Mouse (Mus musculus) stomach, postnatal 0 days (tissue): ENCODE measurements around the gene Carm1. TPM values are rescaled to one million over a fixed set of nuclear protein-coding genes. Genes with fewer than 3 reads are reported as not detected.

Source experiments
- ATAC-seq: fragments of 200-750 bp; cut with Nextera tagmentation; 2 replicates; pipeline ENCODE4 v1.8.0; 2017; ENCODE audit not compliant: low FRiP score, low TSS enrichment
- DNase-seq: peaks from one replicate; pipeline ENCODE4 v3.0.0-alpha.2; 2016; ENCODE audit warnings: low spot score
- H3K27ac ChIP-seq: fragments of 300-500 bp; sonication (generic); replicated peaks from 2 replicates; pipeline ENCODE4 v1.5.1; 2014; ENCODE audit warnings: mild to moderate bottlenecking, control low read depth
- H3K27me3 ChIP-seq: fragments of 300-500 bp; sonication (generic); 2 replicates; pipeline ENCODE4 v1.6.1; 2014; ENCODE audit warnings: low read length; ENCODE audit not compliant: control insufficient read depth, insufficient read depth
- H3K36me3 ChIP-seq: fragments of 300-500 bp; sonication (generic); 2 replicates; pipeline ENCODE4 v1.6.1; 2014; ENCODE audit warnings: low read length, mixed read lengths; ENCODE audit not compliant: control insufficient read depth, insufficient read depth
- H3K4me1 ChIP-seq: fragments of 300-500 bp; sonication (generic); replicated peaks from 2 replicates; pipeline ENCODE4 v1.6.1; 2014; ENCODE audit warnings: antibody characterized with exemption; ENCODE audit not compliant: control insufficient read depth, insufficient read depth
- H3K4me2 ChIP-seq: fragments of 300-500 bp; sonication (generic); replicated peaks from 2 replicates; pipeline ENCODE4 v1.6.1; 2014; ENCODE audit warnings: low read depth, mild to moderate bottlenecking, control low read depth, moderate library complexity
- H3K4me3 ChIP-seq: fragments of 300-500 bp; sonication (generic); 2 replicates; pipeline ENCODE4 v1.5.1; 2014; ENCODE audit warnings: low read depth, low read length, control low read depth
- H3K9ac ChIP-seq: fragments of 300-500 bp; sonication (generic); 2 replicates; pipeline ENCODE4 v1.6.1; 2014; ENCODE audit warnings: mild to moderate bottlenecking, low read length, control low read depth, mixed read lengths
- H3K9me3 ChIP-seq: fragments of 300-500 bp; sonication (generic); 2 replicates; pipeline ENCODE4 v1.6.1; 2016; ENCODE audit warnings: low read length; ENCODE audit not compliant: control insufficient read depth
- CTCF ChIP-seq: IDR thresholded peaks from 2 replicates; pipeline ENCODE4 v1.5.1; 2016; ENCODE audit warnings: antibody characterized with exemption, low read depth, mild to moderate bottlenecking, moderate library complexity
- EP300 ChIP-seq: optimal IDR thresholded peaks from 2 replicates; pipeline ENCODE3; 2016; ENCODE audit warnings: antibody characterized with exemption
- WGBS: fragments of 180-500 bp; shearing (Covaris S2); extraction: QIAGEN DNeasy Blood & Tissue Kit; methylation state at CpG from one replicate; pipeline ENCODE4 v1.1.7; 2014; 5-methylcytosine and 5-hydroxymethylcytosine counted together
- polyA plus RNA-seq: library from polyadenylated mRNA; unstranded; fragments of >200 nt; fragmentation: Nextera tagmentation; extraction: Ambion mirVana; gene quantifications from 2 replicates; pipeline ENCODE4 v1.2.1, GENCODE M21; 2015

Gene Carm1
- polyA plus RNA-seq, 1 experiment from 2014 or later = 12.0 TPM

- H3K4me1 ChIP-seq = no peaks in the 10 kb centered on the region
- no peak overlapping the region for H3K4me3 ChIP-seq
- no peaks in the 10 kb centered on the region for H3K9me3 ChIP-seq
- 88% methylated on average over 1 of the region's 1 CpGs for WGBS
- H3K27ac ChIP-seq = no peak overlapping the region
- H3K36me3 ChIP-seq = peaks cover 29% of the 10 kb centered on the region
- no peaks in the 10 kb centered on the region for H3K27me3 ChIP-seq
- no peak for ATAC-seq
- TF ChIP-seq CTCF (no peak), EP300 (no peak)
- DNase-seq = no peak
- H3K4me2 ChIP-seq = no peak overlapping the region
- no peak overlapping the region for H3K9ac ChIP-seq
These were observed 29.6 kb downstream of the Carm1 start for GRCm38 (mm10) chr9:21576286-21576685.

DNA sequence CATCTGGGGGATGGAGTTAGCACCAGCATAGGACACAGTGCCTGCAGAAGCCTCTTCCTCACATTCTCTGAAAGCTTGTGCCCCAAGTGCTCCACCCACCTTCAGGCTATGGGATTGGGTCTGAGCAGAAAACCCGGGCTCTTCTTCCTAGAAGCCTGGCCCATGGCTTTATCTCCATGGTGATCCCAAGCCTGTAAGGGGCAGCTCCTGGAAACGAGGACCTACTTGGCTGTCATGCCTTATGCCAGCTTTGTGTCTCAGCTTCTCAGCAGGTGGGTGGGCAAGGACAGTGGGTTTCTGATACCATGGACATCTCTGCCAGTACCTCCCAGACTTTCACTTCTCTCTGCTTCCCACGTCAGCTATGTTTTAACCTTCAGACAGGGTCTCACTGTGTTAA lies 31.5 kb downstream of the Carm1 start:
- Histone ChIP-seq H3K27ac (no peak overlapping the region), H3K4me3 (no peak overlapping the region), H3K27me3 (no peaks in the 10 kb centered on the region), H3K4me1 (no peaks in the 10 kb centered on the region), H3K36me3 (peaks cover 20% of the 10 kb centered on the region), H3K4me2 (no peak overlapping the region), H3K9me3 (no peaks in the 10 kb centered on the region), H3K9ac (no peak overlapping the region)
- WGBS = 78% methylated on average over 3 of the region's 3 CpGs
- TF ChIP-seq CTCF (no peak), EP300 (no peak)
- no peak for DNase-seq
- ATAC-seq = no peak

DNA sequence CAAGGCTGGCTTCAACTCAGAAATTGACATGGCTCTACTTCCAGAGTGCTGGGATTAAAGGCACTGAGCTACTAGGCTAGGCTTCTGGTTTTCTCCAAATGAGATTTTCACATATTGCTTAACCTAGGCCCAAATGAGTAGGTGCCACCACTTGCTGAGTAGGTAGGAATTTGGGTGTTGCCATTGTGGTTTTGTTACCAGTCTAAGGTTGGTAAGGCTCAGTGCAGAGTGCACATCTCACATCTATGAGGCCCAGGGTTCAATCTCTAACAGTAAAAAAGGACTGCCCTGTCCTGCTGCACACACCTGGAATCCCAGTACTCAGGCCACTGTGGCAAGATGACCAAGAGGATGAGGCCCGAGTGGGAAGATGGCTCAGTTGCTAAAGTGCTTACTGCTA lies 38.7 kb downstream of the Carm1 start:
- H3K4me2 ChIP-seq = no peak overlapping the region
- TF ChIP-seq EP300 (no peak), CTCF (no peak)
- no peak for DNase-seq
- no peak overlapping the region for H3K9ac ChIP-seq
- no peak for ATAC-seq
- H3K27me3 ChIP-seq = no peaks in the 10 kb centered on the region
- WGBS = 83% methylated on average over 1 of the region's 1 CpGs
- H3K9me3 ChIP-seq = no peaks in the 10 kb centered on the region
- H3K27ac ChIP-seq = no peak overlapping the region
- no peaks in the 10 kb centered on the region for H3K4me1 ChIP-seq
- H3K36me3 ChIP-seq = peaks cover 49% of the 10 kb centered on the region
- no peak overlapping the region for H3K4me3 ChIP-seq

DNA sequence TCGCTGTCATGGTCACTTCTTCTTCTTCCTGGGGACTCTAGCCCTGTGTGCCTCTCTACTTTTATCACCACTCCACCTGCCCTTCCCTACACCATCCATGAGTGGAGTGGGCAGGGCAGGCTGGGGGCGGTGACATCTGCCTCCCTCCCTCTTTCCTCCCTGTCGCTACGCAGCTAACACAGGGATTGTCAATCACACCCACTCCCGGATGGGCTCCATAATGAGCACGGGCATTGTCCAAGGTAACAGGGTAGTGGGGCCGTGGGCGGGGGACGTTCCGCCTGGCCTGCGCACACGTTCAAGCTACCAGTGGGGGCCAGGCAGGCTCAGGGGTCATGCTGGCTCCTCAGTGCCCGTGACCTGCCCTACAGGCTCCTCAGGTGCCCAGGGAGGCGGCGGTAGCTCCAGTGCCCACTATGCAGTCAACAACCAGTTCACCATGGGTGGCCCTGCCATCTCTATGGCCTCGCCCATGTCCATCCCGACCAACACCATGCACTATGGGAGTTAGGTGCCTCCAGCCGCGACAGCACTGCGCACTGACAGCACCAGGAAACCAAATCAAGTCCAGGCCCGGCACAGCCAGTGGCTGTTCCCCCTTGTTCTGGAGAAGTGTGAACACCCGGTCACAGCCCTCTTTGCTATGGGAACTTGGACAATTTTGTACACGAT lies 41.1 kb downstream of the Carm1 start:
- ATAC-seq = no peak
- Histone ChIP-seq H3K36me3 (peaks cover 49% of the 10 kb centered on the region), H3K27me3 (no peaks in the 10 kb centered on the region), H3K9me3 (no peaks in the 10 kb centered on the region), H3K9ac (no peak overlapping the region), H3K27ac (no peak overlapping the region), H3K4me1 (no peaks in the 10 kb centered on the region), H3K4me3 (no peak overlapping the region), H3K4me2 (no peak overlapping the region)
- TF ChIP-seq CTCF (no peak), EP300 (no peak)
- no peak for DNase-seq
- 84% methylated on average over 23 of the region's 23 CpGs for WGBS

DNA sequence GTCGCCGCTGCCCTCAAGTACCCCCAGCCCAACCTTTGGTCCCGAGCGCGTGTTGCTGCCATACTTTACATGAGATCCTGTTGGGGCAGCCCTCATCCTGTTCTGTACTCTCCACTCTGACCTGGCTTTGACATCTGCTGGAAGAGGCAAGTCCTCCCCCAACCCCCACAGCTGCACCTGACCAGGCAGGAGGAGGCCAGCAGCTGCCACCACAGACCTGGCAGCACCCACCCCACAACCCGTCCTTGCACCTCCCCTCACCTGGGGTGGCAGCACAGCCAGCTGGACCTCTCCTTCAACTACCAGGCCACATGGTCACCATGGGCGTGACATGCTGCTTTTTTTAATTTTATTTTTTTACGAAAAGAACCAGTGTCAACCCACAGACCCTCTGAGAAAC lies 41.7 kb downstream of the Carm1 start:
- no peak for TF ChIP-seq CTCF
- TF ChIP-seq EP300 = no peak

GRCm38 (mm10) chr9:21589538-21589937 lies 42.8 kb downstream of the Carm1 start:
- Histone ChIP-seq H3K27me3 (no peaks in the 10 kb centered on the region), H3K4me1 (no peaks in the 10 kb centered on the region), H3K9ac (no peak overlapping the region), H3K36me3 (peaks cover 46% of the 10 kb centered on the region), H3K4me3 (no peak overlapping the region), H3K27ac (no peak overlapping the region), H3K4me2 (no peak overlapping the region), H3K9me3 (no peaks in the 10 kb centered on the region)
- no peak for TF ChIP-seq CTCF
- TF ChIP-seq EP300 = no peak
- DNase-seq (no peak), ATAC-seq (no peak)
- 85% methylated on average over 5 of the region's 5 CpGs for WGBS

More for the DNA sequence above, 41.7 kb downstream of the Carm1 start:
- no peak overlapping the region for H3K9ac ChIP-seq
- no peak overlapping the region for H3K4me3 ChIP-seq
- H3K27me3 ChIP-seq = no peaks in the 10 kb centered on the region
- DNase-seq (no peak), ATAC-seq (no peak)
- no peaks in the 10 kb centered on the region for H3K4me1 ChIP-seq
- no peak overlapping the region for H3K4me2 ChIP-seq
- no peaks in the 10 kb centered on the region for H3K9me3 ChIP-seq
- H3K36me3 ChIP-seq = peaks cover 49% of the 10 kb centered on the region
- no peak overlapping the region for H3K27ac ChIP-seq
- 82% methylated on average over 8 of the region's 8 CpGs for WGBS
